Mouse (Mus musculus) G1E (cell line): ENCODE measurements around the gene Prdm16. TPM values are rescaled to one million over a fixed set of nuclear protein-coding genes. Genes with fewer than 3 reads are reported as not detected.

Source experiments
- ATAC-seq: 2 replicates; pipeline ENCODE4 v1.8.0; 2016; ENCODE audit warnings: mild to moderate bottlenecking; ENCODE audit not compliant: insufficient number of reproducible peaks, poor library complexity, low FRiP score, severe bottlenecking; ENCODE audit errors: extremely low read depth
- DNase-seq: peaks from one replicate; pipeline ENCODE4 v3.0.0; 2012; ENCODE audit warnings: low spot score
- H3K27me3 ChIP-seq: 2 replicates; pipeline ENCODE4 v1.6.1; 2012; ENCODE audit warnings: mild to moderate bottlenecking, low read length, inconsistent platforms; ENCODE audit not compliant: insufficient read depth
- H3K36me3 ChIP-seq: replicated peaks from 2 replicates; pipeline ENCODE3; 2012; ENCODE audit warnings: mild to moderate bottlenecking, inconsistent platforms
- H3K4me1 ChIP-seq: 2 replicates; pipeline ENCODE4 v1.6.1; 2012; ENCODE audit warnings: low read depth, low read length, inconsistent platforms, mixed read lengths; ENCODE audit not compliant: insufficient read depth
- H3K4me3 ChIP-seq: 2 replicates; pipeline ENCODE4 v1.5.1; 2012; ENCODE audit warnings: low read depth, mild to moderate bottlenecking, inconsistent platforms, low read length, moderate library complexity, mixed read lengths
- H3K9me3 ChIP-seq: replicated peaks from 2 replicates; pipeline ENCODE4 v1.6.1; 2012; ENCODE audit warnings: inconsistent platforms
- CTCF ChIP-seq: IDR thresholded peaks from 2 replicates; pipeline ENCODE4 v1.5.1; 2012; ENCODE audit warnings: low read depth, low read length, inconsistent platforms, mixed read lengths
- GATA1 ChIP-seq: IDR thresholded peaks from 2 replicates; pipeline ENCODE4 v1.6.1; 2012; ENCODE audit warnings: borderline replicate concordance, low read length, inconsistent platforms, mixed read lengths
- GATA2 ChIP-seq: IDR thresholded peaks from 2 replicates; pipeline ENCODE4 v1.6.1; 2012; ENCODE audit warnings: low read depth, low read length, inconsistent platforms, borderline replicate concordance
- POLR2AphosphoS5 ChIP-seq: IDR thresholded peaks from 2 replicates; pipeline ENCODE4 v1.6.1; 2012; ENCODE audit warnings: low read depth, low read length, inconsistent platforms; ENCODE audit not compliant: insufficient replicate concordance
- TAL1 ChIP-seq: conservative IDR thresholded peaks from 2 replicates; pipeline ENCODE4 v1.6.1; 2012; ENCODE audit warnings: low read depth, low read length, inconsistent platforms, mixed read lengths
- polyA plus RNA-seq: library from polyadenylated mRNA; stranded (reverse); fragments of >175 nt; gene quantifications from 2 replicates; pipeline ENCODE4 v1.2.3, GENCODE M21; 2012
- total RNA-seq, 2 experiments: library from RNA; stranded (forward) in 1 of 2; stranded (reverse) in 1 of 2; fragments of 200-1000 nt in 1 of 2; fragments of >200 nt in 1 of 2; fragmentation: Nextera tagmentation in 1 of 2; gene quantifications; 2 replicates each; pipeline ENCODE4 v1.2.3; 2014 to 2017

Prdm16 gene
- total and polyA plus RNA-seq, 3 experiments = under 0.01 TPM; not detected in 2

GRCm38 (mm10) chr4:154541632-154542276 lies 94.9 kb downstream of the Prdm16 start:
- no peak overlapping the region for H3K4me3 ChIP-seq
- no peak for TF ChIP-seq CTCF
- peaks cover 92% of the 10 kb centered on the region for H3K9me3 ChIP-seq
- H3K27me3 ChIP-seq = no peaks in the 10 kb centered on the region
- no peaks in the 10 kb centered on the region for H3K36me3 ChIP-seq
- ATAC-seq = no peak
- no peak for DNase-seq
- H3K4me1 ChIP-seq = no peaks in the 10 kb centered on the region

DNA sequence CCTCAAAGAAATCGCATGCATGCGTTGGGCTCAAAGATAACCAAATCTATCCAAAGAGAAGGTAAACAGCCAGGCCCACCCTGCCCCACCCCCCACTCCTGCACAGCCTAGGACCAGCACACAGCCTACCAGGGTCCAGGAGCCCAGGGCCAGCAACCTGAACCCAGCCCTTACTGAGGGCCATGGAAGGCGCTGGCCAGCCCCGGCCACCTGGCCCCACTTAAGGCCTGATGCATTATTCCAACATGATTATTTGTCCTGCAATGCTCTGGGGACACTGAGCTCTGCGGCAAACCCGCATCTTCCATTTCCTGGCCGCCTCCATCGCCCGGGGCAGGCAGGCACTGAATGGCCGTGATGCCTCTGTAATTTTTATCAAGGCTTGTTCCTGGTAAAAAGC lies 96.0 kb downstream of the Prdm16 start:
- H3K4me3 ChIP-seq = no peak overlapping the region; the same call in 1 of the 2 replicates
- peaks cover 93% of the 10 kb centered on the region for H3K9me3 ChIP-seq
- no peaks in the 10 kb centered on the region for H3K27me3 ChIP-seq
- no peak for TF ChIP-seq CTCF
- TF ChIP-seq TAL1 = no peak
- no peak for TF ChIP-seq POLR2AphosphoS5
- no peak for TF ChIP-seq GATA1
- TF ChIP-seq GATA2 = no peak
- no peak for ATAC-seq
- no peaks in the 10 kb centered on the region for H3K4me1 ChIP-seq
- no peak for DNase-seq
- H3K36me3 ChIP-seq = no peaks in the 10 kb centered on the region

DNA sequence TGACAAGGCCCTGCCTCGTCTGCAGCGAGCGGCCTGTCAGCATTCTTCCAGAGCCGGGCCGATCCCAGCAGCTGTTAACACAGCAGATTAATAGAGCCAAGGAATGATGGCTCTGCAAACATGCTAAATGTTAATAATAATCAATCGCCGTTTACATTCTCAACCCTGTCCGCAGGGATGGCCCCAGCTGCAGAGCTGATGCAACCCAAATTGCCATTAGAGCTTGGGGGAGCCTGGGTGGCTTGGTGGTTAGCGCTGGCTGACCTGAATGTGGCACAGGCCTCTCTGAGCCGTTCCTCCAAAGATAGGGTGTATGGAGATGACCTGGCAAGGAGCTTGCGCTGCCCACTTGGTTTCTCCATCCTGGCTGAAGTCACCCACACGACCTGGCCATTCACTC lies 97.0 kb downstream of the Prdm16 start:
- TF ChIP-seq GATA1 = no peak
- no peak for TF ChIP-seq POLR2AphosphoS5
- TF ChIP-seq GATA2 = no peak
- no peak for TF ChIP-seq TAL1
- no peak for TF ChIP-seq CTCF
- Histone ChIP-seq H3K36me3 (no peaks in the 10 kb centered on the region), H3K9me3 (peaks cover 95% of the 10 kb centered on the region), H3K27me3 (no peaks in the 10 kb centered on the region), H3K4me1 (no peaks in the 10 kb centered on the region), H3K4me3 (no peak overlapping the region)
- DNase-seq (no peak), ATAC-seq (no peak)

DNA sequence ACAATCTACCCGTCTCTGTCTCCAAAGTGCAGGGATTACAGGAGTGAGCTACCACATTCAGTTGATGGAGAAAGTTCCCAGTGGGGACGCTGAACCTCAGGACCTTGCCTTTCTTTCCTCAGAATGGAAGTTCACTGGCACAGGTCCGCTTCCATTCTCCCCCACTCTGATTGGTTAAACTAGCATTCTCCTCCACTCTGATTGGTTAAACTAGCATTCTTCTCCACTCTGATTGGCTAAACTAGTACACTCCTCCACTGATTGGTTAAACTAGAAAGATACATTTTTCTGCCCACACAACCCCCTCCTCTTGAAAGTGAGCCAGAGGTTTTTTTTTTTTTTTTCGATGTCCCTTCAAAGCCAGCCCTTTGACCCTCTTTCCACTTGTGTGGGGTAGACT lies 97.9 kb downstream of the Prdm16 start:
- no peaks in the 10 kb centered on the region for H3K4me1 ChIP-seq
- no peak overlapping the region for H3K4me3 ChIP-seq
- no peaks in the 10 kb centered on the region for H3K27me3 ChIP-seq
- H3K9me3 ChIP-seq = peaks cover 97% of the 10 kb centered on the region
- H3K36me3 ChIP-seq = no peaks in the 10 kb centered on the region
- DNase-seq (no peak), ATAC-seq (no peak)
- TF ChIP-seq POLR2AphosphoS5 = no peak
- no peak for TF ChIP-seq GATA1
- TF ChIP-seq CTCF = no peak
- TF ChIP-seq TAL1 = no peak
- TF ChIP-seq GATA2 = no peak

- TF ChIP-seq TAL1 (no peak), POLR2AphosphoS5 (no peak)
- Histone ChIP-seq H3K4me1 (no peaks in the 10 kb centered on the region), H3K9me3 (peaks cover 97% of the 10 kb centered on the region), H3K36me3 (no peaks in the 10 kb centered on the region), H3K4me3 (0 out of 2 replicates have a peak overlapping the region, but pooled peaks have one; percentile 13), H3K27me3 (no peaks in the 10 kb centered on the region)
- DNase-seq = no peak
- no peak for ATAC-seq
Measured at GRCm38 (mm10) chr4:154536110-154536509, 100.6 kb downstream of the Prdm16 start.

DNA sequence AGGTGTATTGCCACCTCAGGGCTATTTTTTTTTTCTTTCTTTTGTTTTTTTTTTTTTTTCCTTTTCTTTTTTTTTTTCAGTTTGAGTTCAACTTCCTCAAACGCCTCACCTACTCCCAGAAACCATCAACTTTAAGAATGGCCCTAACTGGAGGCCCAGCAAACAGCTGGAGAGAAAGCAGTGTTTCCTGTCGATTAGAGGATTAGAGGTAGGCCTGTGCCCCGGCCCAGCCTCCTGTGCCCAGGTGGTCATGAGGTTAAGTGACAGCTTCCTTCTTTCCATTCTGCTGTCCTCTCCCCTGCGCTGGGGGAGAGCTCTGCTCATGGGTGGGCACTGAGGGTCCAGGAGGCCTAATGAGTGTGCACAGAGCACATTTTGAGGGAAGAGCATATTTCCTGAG lies 105.3 kb downstream of the Prdm16 start:
- Histone ChIP-seq H3K27me3 (no peaks in the 10 kb centered on the region), H3K4me1 (no peaks in the 10 kb centered on the region), H3K36me3 (no peaks in the 10 kb centered on the region), H3K9me3 (peaks cover 96% of the 10 kb centered on the region), H3K4me3 (no peak overlapping the region)
- DNase-seq (no peak), ATAC-seq (no peak)
- no peak for TF ChIP-seq CTCF
- no peak for TF ChIP-seq TAL1
- TF ChIP-seq POLR2AphosphoS5 = no peak
- no peak for TF ChIP-seq GATA1
- TF ChIP-seq GATA2 = no peak

DNA sequence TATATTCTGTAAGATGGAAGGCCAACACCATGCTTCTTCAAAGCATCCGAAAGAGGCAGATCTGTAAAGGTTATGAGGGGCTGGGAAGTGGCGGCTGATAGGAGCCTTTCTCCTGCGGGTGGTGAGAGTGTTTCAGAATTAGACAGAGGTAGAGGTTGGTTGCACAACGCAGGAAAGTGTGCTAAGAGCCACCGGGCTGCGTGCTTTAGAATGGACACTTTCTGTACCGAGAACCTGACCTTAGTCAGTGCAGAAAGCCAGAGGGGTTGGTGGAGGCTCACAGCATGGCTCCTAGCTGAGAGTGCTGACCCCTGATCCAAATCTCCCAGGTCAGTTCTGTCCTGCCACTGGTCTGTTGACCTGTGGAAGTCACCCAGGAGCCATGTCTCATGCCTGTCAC lies 106.3 kb downstream of the Prdm16 start:
- no peaks in the 10 kb centered on the region for H3K27me3 ChIP-seq
- no peak for TF ChIP-seq TAL1
- TF ChIP-seq POLR2AphosphoS5 = no peak
- no peak for TF ChIP-seq CTCF
- TF ChIP-seq GATA2 = no peak
- TF ChIP-seq GATA1 = no peak
- peaks cover 96% of the 10 kb centered on the region for H3K9me3 ChIP-seq
- no peaks in the 10 kb centered on the region for H3K4me1 ChIP-seq
- no peak for DNase-seq
- no peak for ATAC-seq
- H3K4me3 ChIP-seq = no peak overlapping the region
- H3K36me3 ChIP-seq = no peaks in the 10 kb centered on the region
